Mouse (Mus musculus): ENCODE measurements around the gene Olfr1042. TPM values are rescaled to one million over a fixed set of nuclear protein-coding genes. Genes with fewer than 3 reads are reported as not detected.
"Not testable (repeated sequence)": the region's sequence is repeated elsewhere in the genome, so short reads cannot be mapped to it uniquely, and the experiment has no call there.

Olfr1042 gene
- total RNA-seq (2021): not detected
- long read RNA-seq, experiment 1: 0 reads
- long read RNA-seq, experiment 2: 0 reads

- no peak for DNase-seq (ENCODE audit: low spot score in 2 of 2)
- no peak for TF ChIP-seq CTCF (conservative IDR thresholded peaks at IDR 0.05)
- no peak within 1 kb of the TSS for H3K4me3 ChIP-seq
- H3K27ac ChIP-seq: no peak within 1 kb of the TSS
These were observed at the start of gene Olfr1042 for GRCm38 (mm10) chr2:86161738-86162137. Gene Olfr1042, minus strand, starts transcription at chr2:86161838.

- no peak for TF ChIP-seq CTCF (conservative IDR thresholded peaks at IDR 0.05)
- no peak for DNase-seq (ENCODE audit: low spot score in 2 of 2)
- Histone ChIP-seq H3K4me3 (no peak within 1 kb of the TSS), H3K27ac (no peak within 1 kb of the TSS)
These were observed 41.3 kb upstream of the Olfr1042 start, which contains the start of gene Olfr1045 for GRCm38 (mm10) chr2:86202909-86203308. Gene Olfr1045, minus strand, starts transcription at chr2:86203009.

- no peak for TF ChIP-seq CTCF (conservative IDR thresholded peaks at IDR 0.05)
These were observed 34.2 kb upstream of the Olfr1042 start for GRCm38 (mm10) chr2:86195863-86196262.

GRCm38 (mm10) chr2:86185583-86185982 is 23.9 kb upstream of the Olfr1042 start, which contains the start of gene Olfr52:
Gene Olfr52, minus strand, starts transcription at chr2:86185683.
- no peak within 1 kb of the TSS for H3K4me3 ChIP-seq
- DNase-seq (ENCODE audit: low spot score in 2 of 2): no peak
- no peak within 1 kb of the TSS for H3K27ac ChIP-seq
- no peak for TF ChIP-seq CTCF (conservative IDR thresholded peaks at IDR 0.05)

More at GRCm38 (mm10) chr2:86195863-86196262, 34.2 kb upstream of the Olfr1042 start:
- H3K27ac ChIP-seq: no peak overlapping the region
- H3K4me3 ChIP-seq: no peak overlapping the region
- no peak for DNase-seq (ENCODE audit: low spot score in 2 of 2)

GRCm38 (mm10) chr2:86179950-86180349 is 18.3 kb upstream of the Olfr1042 start:
- Histone ChIP-seq H3K27ac (no peak overlapping the region), H3K4me3 (no peak overlapping the region)
- no peak for TF ChIP-seq CTCF (conservative IDR thresholded peaks at IDR 0.05)
- no peak for DNase-seq (ENCODE audit: low spot score in 2 of 2)

GRCm38 (mm10) chr2:86177720-86178119 is 16.1 kb upstream of the Olfr1042 start, which contains the start of gene Olfr1044:
Gene Olfr1044, minus strand, starts transcription at chr2:86177820.
- TF ChIP-seq CTCF (conservative IDR thresholded peaks at IDR 0.05): no peak
- DNase-seq (ENCODE audit: low spot score in 2 of 2): no peak
- Histone ChIP-seq H3K4me3 (no peak within 1 kb of the TSS), H3K27ac (no peak within 1 kb of the TSS)

- not testable (repeated sequence) for H3K4me3 ChIP-seq; DNase-seq (ENCODE audit: low spot score in 2 of 2); H3K27ac ChIP-seq
These were observed 13.8 kb upstream of the Olfr1042 start for GRCm38 (mm10) chr2:86175422-86175821.

- no peak within 1 kb of the TSS for H3K27ac ChIP-seq
- H3K4me3 ChIP-seq: no peak within 1 kb of the TSS
- no peak for TF ChIP-seq CTCF (conservative IDR thresholded peaks at IDR 0.05)
- DNase-seq (ENCODE audit: low spot score in 2 of 2): no peak
These were observed 5.8 kb upstream of the Olfr1042 start, which contains the start of gene Olfr1043 for GRCm38 (mm10) chr2:86167422-86167821. Gene Olfr1043, minus strand, starts transcription at chr2:86167522.

- no peak within 1 kb of the TSS for H3K4me3 ChIP-seq
- H3K27ac ChIP-seq: no peak within 1 kb of the TSS
- DNase-seq (ENCODE audit: low spot score in 2 of 2): no peak
- no peak for TF ChIP-seq CTCF (conservative IDR thresholded peaks at IDR 0.05)
These were observed 15.0 kb downstream of the Olfr1042 start, which contains the start of gene Olfr1040 for GRCm38 (mm10) chr2:86146632-86147031. Gene Olfr1040, minus strand, starts transcription at chr2:86146732.

- TF ChIP-seq CTCF (conservative IDR thresholded peaks at IDR 0.05): no peak
- Histone ChIP-seq H3K4me3 (no peak within 1 kb of the TSS), H3K27ac (no peak within 1 kb of the TSS)
- DNase-seq (ENCODE audit: low spot score in 2 of 2): no peak
These were observed 25.8 kb downstream of the Olfr1042 start, which contains the start of gene Olfr1039 for GRCm38 (mm10) chr2:86135828-86136227. Gene Olfr1039, minus strand, starts transcription at chr2:86135928.

Other genes starting within 250 kb of the Olfr1042 start
- not detected for gene Olfr1025-ps1, start 246.6 kb downstream of the Olfr1042 start, total RNA-seq (2021)
- not detected for gene Olfr1026, start 240.3 kb downstream of the Olfr1042 start, total RNA-seq (2021)
- gene Olfr1028, start 211.4 kb downstream of the Olfr1042 start, total RNA-seq (2021): under 1 TPM in 1 of 2 experiments, not detected in 1; 0.10 TPM
- not detected for gene Olfr1029, start 187.9 kb downstream of the Olfr1042 start, total RNA-seq (2021)
- not detected for gene Olfr1030, start 182.6 kb downstream of the Olfr1042 start, total RNA-seq (2021)
- gene Olfr1031, start 171.5 kb downstream of the Olfr1042 start, total RNA-seq (2021): not detected
- gene Olfr1032, start 156.3 kb downstream of the Olfr1042 start, total RNA-seq (2021): not detected
- gene Olfr1033, start 141.2 kb downstream of the Olfr1042 start, total RNA-seq (2021): not detected
- not detected for gene Olfr1034, start 116.0 kb downstream of the Olfr1042 start, total RNA-seq (2021)
- gene Olfr1036, start 87.8 kb downstream of the Olfr1042 start, total RNA-seq (2021): not detected
- gene Olfr1037, start 74.5 kb downstream of the Olfr1042 start, total RNA-seq (2021): not detected
- gene Olfr1039, start 25.9 kb downstream of the Olfr1042 start, total RNA-seq (2021): not detected
- gene Olfr1040, start 15.1 kb downstream of the Olfr1042 start, total RNA-seq (2021): not detected
- not detected for gene Olfr1043, start 5.7 kb upstream of the Olfr1042 start, total RNA-seq (2021)
- not detected for gene Olfr1044, start 16.0 kb upstream of the Olfr1042 start, total RNA-seq (2021)
- not detected for gene Olfr52, start 23.8 kb upstream of the Olfr1042 start, total RNA-seq (2021)
- not detected for gene Olfr1045, start 41.2 kb upstream of the Olfr1042 start, total RNA-seq (2021)
- gene Olfr1046, start 57.5 kb upstream of the Olfr1042 start, total RNA-seq (2021): not detected
- not detected for gene Olfr1047, start 69.6 kb upstream of the Olfr1042 start, total RNA-seq (2021)
- gene Olfr1048, start 78.5 kb upstream of the Olfr1042 start, total RNA-seq (2021): not detected
- not detected for gene Olfr1049, start 96.5 kb upstream of the Olfr1042 start, total RNA-seq (2021)
- gene Olfr1051, start 117.2 kb upstream of the Olfr1042 start, total RNA-seq (2021): not detected
- not detected for gene Olfr1052, start 130.6 kb upstream of the Olfr1042 start, total RNA-seq (2021)
- gene Olfr1053, start 153.4 kb upstream of the Olfr1042 start, total RNA-seq (2021): not detected
- not detected for gene Olfr1054, start 173.6 kb upstream of the Olfr1042 start, total RNA-seq (2021)
- gene Olfr1055, start 188.4 kb upstream of the Olfr1042 start, total RNA-seq (2021): not detected
- gene Olfr1056, start 200.6 kb upstream of the Olfr1042 start, total RNA-seq (2021): not detected
- not detected for gene Olfr1057, start 216.6 kb upstream of the Olfr1042 start, total RNA-seq (2021)
- not detected for gene Olfr1058, start 226.7 kb upstream of the Olfr1042 start, total RNA-seq (2021)